Mouse (Mus musculus) myocyte (in vitro differentiated cells): Measurements from ENCODE around the gene Nup54. TPM values are rescaled to one million over a fixed set of nuclear protein-coding genes. Genes with fewer than 3 reads are reported as not detected.

Experiments
- H3K27me3 ChIP-seq: one replicate; pipeline ENCODE4 v1.6.1; 2011; ENCODE audit not compliant: control insufficient read depth, insufficient read depth, insufficient read length
- H3K36me3 ChIP-seq: one replicate; pipeline ENCODE4 v1.6.1; 2011; ENCODE audit not compliant: control insufficient read depth, insufficient read depth
- H3K4me2 ChIP-seq: one replicate; pipeline ENCODE4 v1.6.1; 2011; ENCODE audit warnings: low read depth, control low read depth
- H3K4me3 ChIP-seq: one replicate; pipeline ENCODE4 v1.5.1; 2011; ENCODE audit warnings: mild to moderate bottlenecking, control low read depth, moderate library complexity
- H3K79me2 ChIP-seq: one replicate; pipeline ENCODE4 v1.6.1; 2011; ENCODE audit not compliant: control insufficient read depth, insufficient read depth
- H3ac ChIP-seq: one replicate; pipeline ENCODE4 v1.6.1; 2011; ENCODE audit not compliant: control insufficient read depth, insufficient read length
- CEBPB ChIP-seq: IDR thresholded peaks from 2 replicates; pipeline ENCODE4 v1.6.1; 2011; ENCODE audit warnings: mild to moderate bottlenecking, moderate library complexity; ENCODE audit not compliant: poor library complexity, insufficient read depth, severe bottlenecking
- E2F4 ChIP-seq: IDR thresholded peaks from one replicate; pipeline ENCODE4 v1.6.1; 2011; ENCODE audit warnings: mild to moderate bottlenecking, control low read depth, moderate library complexity; ENCODE audit not compliant: insufficient read depth
- MAX ChIP-seq: IDR thresholded peaks from one replicate; pipeline ENCODE4 v1.6.1; 2011; ENCODE audit warnings: low read depth, mild to moderate bottlenecking, control low read depth
- MYOD1 ChIP-seq, 3 experiments: IDR thresholded peaks; one replicate each; pipeline ENCODE4 v1.6.1; 2011; ENCODE audit warnings: control low read depth in 2 of 3, low read depth in 2 of 3, mild to moderate bottlenecking in 2 of 3, moderate library complexity in 1 of 3; ENCODE audit not compliant: insufficient read length in 2 of 3, control insufficient read depth in 1 of 3
- MYOG ChIP-seq, 3 experiments: IDR thresholded peaks; one replicate each; pipeline ENCODE4 v1.6.1; 2011; ENCODE audit warnings: control low read depth in 2 of 3, low read depth in 2 of 3, mild to moderate bottlenecking in 2 of 3; ENCODE audit not compliant: insufficient read length in 2 of 3, control insufficient read depth in 1 of 3, insufficient read depth in 1 of 3
- POLR2A ChIP-seq: IDR thresholded peaks from one replicate; pipeline ENCODE4 v1.6.1; 2011; ENCODE audit warnings: low read depth, mild to moderate bottlenecking, control low read depth, moderate library complexity; ENCODE audit not compliant: insufficient read length
- POLR2AphosphoS2 ChIP-seq: IDR thresholded peaks from one replicate; pipeline ENCODE4 v1.6.1; 2011; ENCODE audit warnings: low read depth, control low read depth; ENCODE audit not compliant: insufficient read length
- REST ChIP-seq: IDR thresholded peaks from one replicate; pipeline ENCODE4 v1.6.1; 2011; ENCODE audit warnings: mild to moderate bottlenecking, control low read depth, moderate library complexity; ENCODE audit not compliant: insufficient read depth, insufficient read length
- SRF ChIP-seq: IDR thresholded peaks from one replicate; pipeline ENCODE4 v1.6.1; 2011; ENCODE audit warnings: low read depth; ENCODE audit not compliant: control insufficient read depth, insufficient read length
- TCF12 ChIP-seq: IDR thresholded peaks from one replicate; pipeline ENCODE4 v1.6.1; 2011; ENCODE audit warnings: mild to moderate bottlenecking, control low read depth; ENCODE audit not compliant: poor library complexity, insufficient read depth, severe bottlenecking
- TCF3 ChIP-seq: IDR thresholded peaks from one replicate; pipeline ENCODE4 v1.6.1; 2011; ENCODE audit warnings: low read depth, control low read depth; ENCODE audit not compliant: insufficient read length
- USF1 ChIP-seq: IDR thresholded peaks from one replicate; pipeline ENCODE4 v1.6.1; 2011; ENCODE audit warnings: low read depth, mild to moderate bottlenecking, control low read depth, moderate library complexity
- polyA plus RNA-seq: library from polyadenylated mRNA; unstranded; fragments of >200 nt; fragmentation: generic; extraction: Trizol; gene quantifications from one replicate; pipeline ENCODE4 v1.2.1, GENCODE M21; 2012; ENCODE audit warnings: missing spikeins

Nup54 gene
- polyA plus RNA-seq, 1 experiment, result 11.0 TPM

- no peak overlapping the region for H3K4me2 ChIP-seq
- H3K27me3 ChIP-seq, result no peaks in the 10 kb centered on the region
- H3K4me3 ChIP-seq, result no peak overlapping the region
- H3ac ChIP-seq, result no peak overlapping the region
- no peaks in the 10 kb centered on the region for H3K36me3 ChIP-seq
- TF ChIP-seq MAX (no peak), POLR2A (no peak), MYOG (IDR thresholded peaks at IDR 0.05; ENCODE audit: control insufficient read depth in 1 of 3, insufficient read depth in 1 of 3, insufficient read length in 2 of 3, low read depth in 2 of 3) (no peak), TCF3 (no peak)
- no peaks in the 10 kb centered on the region for H3K79me2 ChIP-seq
Measured at GRCm38 (mm10) chr5:92382349-92382679, 52.7 kb downstream of the Nup54 start.

- Histone ChIP-seq H3K36me3 (no peaks in the 10 kb centered on the region), H3K4me3 (no peak overlapping the region), H3ac (no peak overlapping the region), H3K4me2 (no peak overlapping the region), H3K27me3 (no peaks in the 10 kb centered on the region), H3K79me2 (no peaks in the 10 kb centered on the region)
- peak; percentile 7 for TF ChIP-seq MAX
- TF ChIP-seq USF1, result no peak
Measured at GRCm38 (mm10) chr5:92381550-92382348, 53.3 kb downstream of the Nup54 start.

GRCm38 (mm10) chr5:92376795-92377405 lies 58.1 kb downstream of the Nup54 start:
- Histone ChIP-seq H3K4me3 (no peak overlapping the region), H3K4me2 (no peak overlapping the region)

GRCm38 (mm10) chr5:92375368-92375767 lies 59.7 kb downstream of the Nup54 start:
- H3K4me2 ChIP-seq, result no peak overlapping the region
- no peak for TF ChIP-seq MYOG (IDR thresholded peaks at IDR 0.05; ENCODE audit: control insufficient read depth in 1 of 3, insufficient read depth in 1 of 3, insufficient read length in 2 of 3, low read depth in 2 of 3)
- no peak for TF ChIP-seq MYOD1 (IDR thresholded peaks at IDR 0.05; ENCODE audit: control insufficient read depth in 1 of 3, insufficient read length in 2 of 3, low read depth in 2 of 3)
- TF ChIP-seq POLR2A, result no peak

More at GRCm38 (mm10) chr5:92376795-92377405, 58.1 kb downstream of the Nup54 start:
- no peak overlapping the region for H3ac ChIP-seq
- H3K36me3 ChIP-seq, result no peaks in the 10 kb centered on the region
- TF ChIP-seq TCF12 (no peak), MYOD1 (IDR thresholded peaks at IDR 0.05; ENCODE audit: control insufficient read depth in 1 of 3, insufficient read length in 2 of 3, low read depth in 2 of 3) (no peak), E2F4 (no peak), USF1 (no peak), POLR2A (no peak), MAX (no peak), POLR2AphosphoS2 (no peak), TCF3 (no peak), CEBPB (no peak), MYOG (IDR thresholded peaks at IDR 0.05; ENCODE audit: control insufficient read depth in 1 of 3, insufficient read depth in 1 of 3, insufficient read length in 2 of 3, low read depth in 2 of 3) (no peak)
- no peaks in the 10 kb centered on the region for H3K27me3 ChIP-seq
- H3K79me2 ChIP-seq, result no peaks in the 10 kb centered on the region

GRCm38 (mm10) chr5:92374721-92375142 lies 60.3 kb downstream of the Nup54 start:
- H3K4me3 ChIP-seq, result no peak overlapping the region
- no peaks in the 10 kb centered on the region for H3K79me2 ChIP-seq
- TF ChIP-seq SRF (no peak), CEBPB (no peak), REST (no peak), MAX (no peak), TCF3 (no peak)
- no peak overlapping the region for H3ac ChIP-seq
- H3K27me3 ChIP-seq, result no peaks in the 10 kb centered on the region
- no peak overlapping the region for H3K4me2 ChIP-seq
- H3K36me3 ChIP-seq, result no peaks in the 10 kb centered on the region

More at GRCm38 (mm10) chr5:92375368-92375767, 59.7 kb downstream of the Nup54 start:
- Histone ChIP-seq H3K79me2 (no peaks in the 10 kb centered on the region), H3ac (no peak overlapping the region), H3K36me3 (no peaks in the 10 kb centered on the region), H3K4me3 (no peak overlapping the region), H3K27me3 (no peaks in the 10 kb centered on the region)

GRCm38 (mm10) chr5:92372605-92373004 lies 62.4 kb downstream of the Nup54 start:
- TF ChIP-seq SRF (no peak), MYOG (IDR thresholded peaks at IDR 0.05; ENCODE audit: control insufficient read depth in 1 of 3, insufficient read depth in 1 of 3, insufficient read length in 2 of 3, low read depth in 2 of 3) (no peak), MYOD1 (IDR thresholded peaks at IDR 0.05; ENCODE audit: control insufficient read depth in 1 of 3, insufficient read length in 2 of 3, low read depth in 2 of 3) (no peak), REST (no peak), USF1 (no peak), POLR2A (no peak), MAX (no peak), TCF3 (no peak), TCF12 (no peak), CEBPB (no peak), POLR2AphosphoS2 (no peak)
- no peak overlapping the region for H3ac ChIP-seq
- no peak overlapping the region for H3K4me2 ChIP-seq
- no peaks in the 10 kb centered on the region for H3K79me2 ChIP-seq
- no peak overlapping the region for H3K4me3 ChIP-seq
- H3K27me3 ChIP-seq, result no peaks in the 10 kb centered on the region
- no peaks in the 10 kb centered on the region for H3K36me3 ChIP-seq
